Mouse (Mus musculus): Measurements from ENCODE around the gene Serinc5. TPM values are rescaled to one million over a fixed set of nuclear protein-coding genes. Genes with fewer than 3 reads are reported as not detected.

Gene Serinc5
- polyA plus RNA-seq, 1 experiment from 2014 or later, result 20.0 TPM

DNA sequence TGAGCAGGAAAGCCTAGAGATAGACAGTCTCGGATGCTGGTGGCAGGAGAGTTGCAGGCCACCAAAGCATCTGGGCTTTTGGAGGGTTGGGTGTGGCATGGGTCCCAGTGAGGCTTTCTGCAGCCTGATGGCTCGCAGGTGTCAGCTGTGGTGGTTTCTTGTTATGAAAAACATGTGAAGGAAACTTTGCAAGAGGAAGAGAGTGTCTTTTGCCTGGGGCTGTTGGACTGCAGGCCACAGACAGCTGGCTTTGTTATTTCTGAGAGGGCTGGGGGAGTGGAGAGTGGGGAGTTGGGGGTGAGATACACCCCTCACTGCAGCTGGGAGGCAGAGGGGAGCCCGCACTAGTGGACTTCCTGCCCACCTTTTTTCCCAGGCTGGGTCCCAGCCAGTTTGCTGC, 127.9 kb downstream of the Serinc5 start:
- no peak overlapping the region for H3K27ac ChIP-seq (replicated peaks; ENCODE audit: low read depth, low read length)
- H3K4me3 ChIP-seq (ENCODE audit: low read depth, low read length), result no peak overlapping the region
- no peak for ATAC-seq (ENCODE audit: low read depth)
- H3K27me3 ChIP-seq (replicated peaks; ENCODE audit: control insufficient read depth, insufficient read depth, low read length), result no peaks in the 10 kb centered on the region
- no peak overlapping the region for H3K9ac ChIP-seq (ENCODE audit: low read depth, low read length)
- H3K9me3 ChIP-seq (ENCODE audit: control insufficient read depth, low read length), result no peaks in the 10 kb centered on the region
- no peak overlapping the region for H3K4me2 ChIP-seq (ENCODE audit: low read depth, low read length)
- 33% methylated on average over 3 of the region's 3 CpGs for WGBS
- H3K36me3 ChIP-seq (ENCODE audit: control insufficient read depth, insufficient read depth, low read length), result no peaks in the 10 kb centered on the region
- peak; percentile 20 for DNase-seq (ENCODE audit: low spot score)
- no peaks in the 10 kb centered on the region for H3K4me1 ChIP-seq (ENCODE audit: control insufficient read depth, insufficient read depth, low read length)

GRCm38 (mm10) chr13:92739858-92740257, 129.0 kb downstream of the Serinc5 start:
- no peak overlapping the region for H3K4me2 ChIP-seq (ENCODE audit: low read depth, low read length)
- H3K27ac ChIP-seq (replicated peaks; ENCODE audit: low read depth, low read length), result no peak overlapping the region
- no peak for DNase-seq (ENCODE audit: low spot score)
- WGBS, result 86% methylated on average over 3 of the region's 3 CpGs
- no peaks in the 10 kb centered on the region for H3K9me3 ChIP-seq (ENCODE audit: control insufficient read depth, low read length)
- H3K4me3 ChIP-seq (ENCODE audit: low read depth, low read length), result no peak overlapping the region
- no peak for ATAC-seq (ENCODE audit: low read depth)
- no peaks in the 10 kb centered on the region for H3K36me3 ChIP-seq (ENCODE audit: control insufficient read depth, insufficient read depth, low read length)
- no peaks in the 10 kb centered on the region for H3K4me1 ChIP-seq (ENCODE audit: control insufficient read depth, insufficient read depth, low read length)
- no peaks in the 10 kb centered on the region for H3K27me3 ChIP-seq (replicated peaks; ENCODE audit: control insufficient read depth, insufficient read depth, low read length)
- H3K9ac ChIP-seq (ENCODE audit: low read depth, low read length), result no peak overlapping the region

GRCm38 (mm10) chr13:92740671-92741270, 129.9 kb downstream of the Serinc5 start:
- WGBS, result 7% methylated on average over 2 of the region's 2 CpGs
- H3K27me3 ChIP-seq (replicated peaks; ENCODE audit: control insufficient read depth, insufficient read depth, low read length), result no peaks in the 10 kb centered on the region
- no peaks in the 10 kb centered on the region for H3K36me3 ChIP-seq (ENCODE audit: control insufficient read depth, insufficient read depth, low read length)
- no peaks in the 10 kb centered on the region for H3K4me1 ChIP-seq (ENCODE audit: control insufficient read depth, insufficient read depth, low read length)
- H3K4me2 ChIP-seq (ENCODE audit: low read depth, low read length), result no peak overlapping the region
- H3K9me3 ChIP-seq (ENCODE audit: control insufficient read depth, low read length), result no peaks in the 10 kb centered on the region
- no peak overlapping the region for H3K4me3 ChIP-seq (ENCODE audit: low read depth, low read length)
- DNase-seq (ENCODE audit: low spot score) (peak; percentile 83), ATAC-seq (ENCODE audit: low read depth) (0 out of 2 replicates have a peak, but pooled peaks have one; percentile 56)
- H3K27ac ChIP-seq (replicated peaks; ENCODE audit: low read depth, low read length), result no peak overlapping the region
- H3K9ac ChIP-seq (ENCODE audit: low read depth, low read length), result no peak overlapping the region

DNA sequence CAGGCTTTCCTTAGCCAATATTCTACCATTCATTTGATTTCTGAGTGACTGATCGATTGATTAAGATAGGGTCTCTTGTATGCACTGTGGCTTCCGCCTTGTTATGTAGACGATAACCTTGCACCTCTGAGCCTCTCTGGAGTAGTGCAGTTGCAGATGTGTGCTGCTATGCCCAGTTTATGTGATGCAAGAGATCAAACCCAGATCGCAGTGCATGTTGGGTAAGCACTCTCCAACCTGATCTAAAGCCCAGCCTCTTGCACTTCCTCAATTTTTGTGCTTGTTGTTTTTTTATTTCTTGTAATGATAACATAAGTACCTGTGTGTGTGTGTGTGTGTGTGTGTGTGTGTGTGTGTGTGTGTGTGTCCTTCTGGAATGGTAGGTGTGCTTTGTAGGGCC, 132.0 kb downstream of the Serinc5 start:
- no peak overlapping the region for H3K9ac ChIP-seq (ENCODE audit: low read depth, low read length)
- H3K36me3 ChIP-seq (ENCODE audit: control insufficient read depth, insufficient read depth, low read length), result no peaks in the 10 kb centered on the region
- H3K4me3 ChIP-seq (ENCODE audit: low read depth, low read length), result no peak overlapping the region
- H3K9me3 ChIP-seq (ENCODE audit: control insufficient read depth, low read length), result no peaks in the 10 kb centered on the region
- no peak for ATAC-seq (ENCODE audit: low read depth)
- H3K27me3 ChIP-seq (replicated peaks; ENCODE audit: control insufficient read depth, insufficient read depth, low read length), result no peaks in the 10 kb centered on the region
- WGBS, result 94% methylated on average over 4 of the region's 4 CpGs
- no peak overlapping the region for H3K27ac ChIP-seq (replicated peaks; ENCODE audit: low read depth, low read length)
- no peaks in the 10 kb centered on the region for H3K4me1 ChIP-seq (ENCODE audit: control insufficient read depth, insufficient read depth, low read length)
- no peak for DNase-seq (ENCODE audit: low spot score)
- no peak overlapping the region for H3K4me2 ChIP-seq (ENCODE audit: low read depth, low read length)

GRCm38 (mm10) chr13:92743337-92743736, 132.4 kb downstream of the Serinc5 start:
- Histone ChIP-seq H3K27ac (replicated peaks; ENCODE audit: low read depth, low read length) (no peak overlapping the region), H3K4me1 (ENCODE audit: control insufficient read depth, insufficient read depth, low read length) (no peaks in the 10 kb centered on the region), H3K4me2 (ENCODE audit: low read depth, low read length) (no peak overlapping the region), H3K27me3 (replicated peaks; ENCODE audit: control insufficient read depth, insufficient read depth, low read length) (no peaks in the 10 kb centered on the region), H3K4me3 (ENCODE audit: low read depth, low read length) (no peak overlapping the region), H3K9ac (ENCODE audit: low read depth, low read length) (no peak overlapping the region), H3K36me3 (ENCODE audit: control insufficient read depth, insufficient read depth, low read length) (no peaks in the 10 kb centered on the region), H3K9me3 (ENCODE audit: control insufficient read depth, low read length) (no peaks in the 10 kb centered on the region)
- DNase-seq (ENCODE audit: low spot score) (no peak), ATAC-seq (ENCODE audit: low read depth) (no peak)
- WGBS, result 80% methylated on average over 5 of the region's 5 CpGs

DNA sequence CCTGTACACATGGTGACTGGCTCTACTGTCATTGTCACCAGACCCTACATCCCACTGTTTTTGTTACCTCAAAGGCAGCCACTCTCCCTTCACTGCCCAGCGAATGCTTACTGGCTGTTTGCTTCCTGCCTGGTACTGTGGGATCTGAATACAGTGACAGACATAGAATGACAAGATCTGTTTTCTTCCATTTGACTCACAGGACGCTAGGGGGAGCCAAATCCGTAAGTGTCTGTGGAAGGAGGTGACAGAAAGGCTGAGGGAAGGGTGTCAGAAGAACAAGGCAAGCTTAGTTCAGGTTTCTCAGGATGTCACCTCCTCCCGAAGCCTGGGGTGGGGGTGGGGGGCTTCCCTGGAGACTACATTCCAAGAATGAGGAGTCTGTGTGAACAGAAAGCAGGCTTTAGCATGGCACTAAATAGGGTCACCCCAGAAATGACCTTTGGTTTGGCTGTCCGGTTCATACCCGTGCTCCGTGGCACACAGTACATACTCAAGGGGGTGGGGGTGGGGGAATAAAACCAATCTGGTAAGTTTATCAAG, 140.2 kb downstream of the Serinc5 start:
- 0 out of 2 replicates have a peak, but pooled peaks cover 3% of the 10 kb centered on the region for H3K27me3 ChIP-seq (replicated peaks; ENCODE audit: control insufficient read depth, insufficient read depth, low read length)
- no peak overlapping the region for H3K9ac ChIP-seq (ENCODE audit: low read depth, low read length)
- no peak overlapping the region for H3K4me3 ChIP-seq (ENCODE audit: low read depth, low read length)
- DNase-seq (ENCODE audit: low spot score) (peak; percentile 90), ATAC-seq (ENCODE audit: low read depth) (peak; percentile 73)
- H3K4me1 ChIP-seq (ENCODE audit: control insufficient read depth, insufficient read depth, low read length), result no peaks in the 10 kb centered on the region
- no peaks in the 10 kb centered on the region for H3K36me3 ChIP-seq (ENCODE audit: control insufficient read depth, insufficient read depth, low read length)
- 0 out of 2 replicates have a peak overlapping the region, but pooled peaks have one; percentile 28 for H3K27ac ChIP-seq (replicated peaks; ENCODE audit: low read depth, low read length)
- H3K4me2 ChIP-seq (ENCODE audit: low read depth, low read length), result peak overlapping the region; percentile 39
- 8% methylated on average over 7 of the region's 7 CpGs for WGBS
- no peaks in the 10 kb centered on the region for H3K9me3 ChIP-seq (ENCODE audit: control insufficient read depth, low read length)

DNA sequence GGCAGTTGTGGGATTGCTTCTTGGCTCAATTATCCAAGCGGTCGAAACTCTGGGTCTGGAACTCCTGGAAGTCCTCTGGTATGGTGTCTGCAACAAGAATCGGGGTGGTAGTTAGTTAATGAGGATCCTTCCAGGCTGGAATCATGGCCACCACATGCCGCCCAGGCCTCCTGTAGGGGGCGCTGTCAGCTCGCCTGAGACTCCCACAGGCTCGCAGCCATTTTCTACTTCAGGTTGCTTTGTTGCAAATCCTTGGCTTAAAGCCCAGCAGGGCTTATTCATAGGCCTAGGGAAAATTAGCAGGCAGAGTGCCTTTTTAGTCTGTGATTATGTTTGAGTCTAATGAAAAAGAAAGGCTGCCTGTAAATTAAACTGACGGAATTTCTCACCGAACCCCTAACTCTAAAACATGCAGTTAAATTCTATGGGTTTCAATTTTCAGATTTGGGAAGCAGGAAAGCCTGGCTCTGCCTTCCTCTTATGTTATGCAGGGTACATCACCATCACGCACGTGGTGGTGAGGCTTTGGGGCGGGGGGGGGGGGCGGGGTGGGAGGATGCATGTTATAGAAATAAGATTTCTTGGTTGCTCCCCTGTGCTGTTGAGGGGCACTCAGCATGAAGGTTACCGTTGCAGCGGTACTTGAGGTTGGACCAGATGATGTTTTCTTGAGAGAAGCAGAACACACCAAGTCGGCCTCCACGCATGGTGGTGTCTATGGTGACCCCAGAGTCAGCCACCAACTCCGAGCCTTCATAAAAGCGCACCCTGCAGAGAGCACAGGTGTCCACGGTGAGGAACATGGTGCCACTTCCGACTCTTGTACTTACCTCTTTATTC, 141.1 kb downstream of the Serinc5 start:
- WGBS, result 57% methylated on average over 21 of the region's 21 CpGs
- H3K27me3 ChIP-seq (replicated peaks; ENCODE audit: control insufficient read depth, insufficient read depth, low read length), result 0 out of 2 replicates have a peak, but pooled peaks cover 3% of the 10 kb centered on the region
- peak overlapping the region; percentile 39 for H3K4me2 ChIP-seq (ENCODE audit: low read depth, low read length)
- peak; percentile 96 for DNase-seq (ENCODE audit: low spot score)
- H3K27ac ChIP-seq (replicated peaks; ENCODE audit: low read depth, low read length), result 0 out of 2 replicates have a peak overlapping the region, but pooled peaks have one; percentile 28
- no peaks in the 10 kb centered on the region for H3K9me3 ChIP-seq (ENCODE audit: control insufficient read depth, low read length)
- H3K4me3 ChIP-seq (ENCODE audit: low read depth, low read length), result no peak overlapping the region
- ATAC-seq (ENCODE audit: low read depth), result peak; percentile 90
- no peak overlapping the region for H3K9ac ChIP-seq (ENCODE audit: low read depth, low read length)
- H3K4me1 ChIP-seq (ENCODE audit: control insufficient read depth, insufficient read depth, low read length), result no peaks in the 10 kb centered on the region
- no peaks in the 10 kb centered on the region for H3K36me3 ChIP-seq (ENCODE audit: control insufficient read depth, insufficient read depth, low read length)

- Histone ChIP-seq H3K36me3 (ENCODE audit: control insufficient read depth, insufficient read depth, low read length) (no peaks in the 10 kb centered on the region), H3K27me3 (replicated peaks; ENCODE audit: control insufficient read depth, insufficient read depth, low read length) (0 out of 2 replicates have a peak, but pooled peaks cover 3% of the 10 kb centered on the region), H3K4me3 (ENCODE audit: low read depth, low read length) (no peak overlapping the region), H3K9me3 (ENCODE audit: control insufficient read depth, low read length) (no peaks in the 10 kb centered on the region), H3K9ac (ENCODE audit: low read depth, low read length) (no peak overlapping the region), H3K27ac (replicated peaks; ENCODE audit: low read depth, low read length) (no peak overlapping the region), H3K4me1 (ENCODE audit: control insufficient read depth, insufficient read depth, low read length) (no peaks in the 10 kb centered on the region), H3K4me2 (ENCODE audit: low read depth, low read length) (no peak overlapping the region)
- DNase-seq (ENCODE audit: low spot score), result no peak
- 80% methylated on average over 8 of the region's 8 CpGs for WGBS
- no peak for ATAC-seq (ENCODE audit: low read depth)
Measured at GRCm38 (mm10) chr13:92753676-92754075, 142.8 kb downstream of the Serinc5 start.

Measured in embryonic facial prominence, embryonic 14.5 days (tissue).